Mouse (Mus musculus): ENCODE measurements around the gene Klhl15.
"Not testable (repeated sequence)": the region's sequence is repeated elsewhere in the genome, so short reads cannot be mapped to it uniquely, and the experiment has no call there.

The Klhl15 gene

DNA sequence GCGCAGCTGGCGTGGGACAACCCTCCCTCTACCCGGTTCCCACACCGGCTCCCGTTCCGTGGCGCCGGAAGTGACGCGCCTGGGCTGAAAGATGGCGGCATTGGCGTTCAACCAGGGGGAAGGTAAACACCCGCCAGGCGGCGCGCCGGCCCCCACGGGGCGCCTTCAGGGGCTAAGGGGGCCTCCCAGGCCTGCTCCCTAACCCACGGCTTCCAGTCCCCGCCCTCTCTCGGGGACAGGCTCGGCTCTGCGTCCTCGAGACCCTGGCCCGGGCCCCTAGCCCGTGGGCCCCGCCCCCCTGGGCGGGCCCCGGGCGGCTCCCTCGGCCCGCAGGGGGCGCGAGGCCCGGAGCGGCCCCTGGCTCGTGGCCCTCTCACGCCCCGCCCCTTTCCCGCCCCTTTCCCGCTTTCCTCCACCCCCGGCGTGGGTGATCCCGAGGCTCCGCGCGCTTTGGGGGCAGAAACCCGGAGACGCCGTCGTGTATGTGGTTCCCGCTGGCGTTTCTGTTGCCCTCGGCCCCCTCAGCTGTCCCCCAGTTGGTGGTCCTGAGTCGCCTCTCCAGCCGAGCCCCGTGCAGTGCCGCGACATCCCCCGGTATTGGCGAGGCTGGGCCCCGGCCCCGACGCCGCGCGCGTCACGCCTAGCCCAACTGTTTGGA, at the start of gene Klhl15:
Gene Klhl15, plus strand, starts transcription at position 68 of the 658 bp plus-strand sequence.
- DNase-seq (ENCODE audit: low spot score): peak; percentile 21

DNA sequence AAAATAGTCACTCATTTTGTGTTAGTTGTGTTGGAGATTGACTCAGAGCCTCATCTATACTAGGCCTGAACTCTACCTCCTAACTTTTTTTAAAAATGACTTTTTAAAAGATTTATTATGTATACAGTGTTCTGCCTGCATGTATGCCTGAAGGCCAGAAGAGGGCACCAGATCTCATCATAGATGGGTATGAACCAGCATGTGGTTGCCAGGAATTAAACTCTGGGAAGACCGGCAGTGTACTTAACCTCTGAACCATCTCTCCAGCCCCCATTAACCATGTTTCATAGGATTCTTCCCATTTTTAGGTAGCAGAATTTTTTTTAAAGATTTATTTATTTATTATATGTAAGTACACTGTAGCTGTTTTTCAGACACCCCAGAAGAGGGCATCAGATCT, 49.2 kb upstream of the Klhl15 start:
- no peak for DNase-seq (ENCODE audit: low spot score)

DNA sequence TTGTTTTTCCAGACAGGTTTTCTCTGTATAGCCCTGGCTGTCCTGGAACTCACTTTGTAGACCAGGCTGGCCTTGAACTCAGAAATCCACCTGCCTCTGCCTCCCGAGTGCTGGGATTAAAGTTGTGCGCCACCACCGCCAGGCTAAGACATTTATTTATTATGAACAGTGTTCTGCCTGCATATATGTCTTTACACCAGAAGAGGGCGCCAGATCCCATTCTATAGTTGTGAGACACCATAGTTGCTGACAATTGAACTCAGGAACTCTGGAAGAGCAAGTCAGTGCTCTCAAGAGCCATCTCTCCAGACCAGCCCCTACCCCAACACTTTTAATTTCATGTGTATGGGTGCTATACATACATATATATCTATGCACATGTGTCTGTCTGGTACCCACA, 40.5 kb upstream of the Klhl15 start:
- DNase-seq (ENCODE audit: low spot score): not testable (repeated sequence)

DNA sequence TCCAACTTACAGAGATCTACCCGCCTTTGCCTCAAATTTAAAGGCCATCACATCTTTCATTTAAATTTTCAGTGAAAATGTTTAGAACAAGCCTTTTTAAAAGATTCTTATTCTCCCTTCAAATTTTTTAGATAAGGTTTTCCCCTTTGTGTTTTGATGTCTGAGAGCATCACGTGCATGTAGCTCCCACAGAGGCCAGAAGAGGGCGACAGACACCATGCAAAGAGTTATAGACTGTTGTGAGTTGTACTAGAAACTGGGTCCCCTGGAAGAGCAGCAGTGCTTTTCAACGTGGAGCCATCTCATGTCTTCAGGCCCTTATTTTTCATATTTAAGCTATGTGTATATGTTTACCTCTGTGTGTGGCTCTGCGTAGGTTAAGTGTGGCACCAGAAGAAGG, 36.6 kb upstream of the Klhl15 start:
- no peak for DNase-seq (ENCODE audit: low spot score)

DNA sequence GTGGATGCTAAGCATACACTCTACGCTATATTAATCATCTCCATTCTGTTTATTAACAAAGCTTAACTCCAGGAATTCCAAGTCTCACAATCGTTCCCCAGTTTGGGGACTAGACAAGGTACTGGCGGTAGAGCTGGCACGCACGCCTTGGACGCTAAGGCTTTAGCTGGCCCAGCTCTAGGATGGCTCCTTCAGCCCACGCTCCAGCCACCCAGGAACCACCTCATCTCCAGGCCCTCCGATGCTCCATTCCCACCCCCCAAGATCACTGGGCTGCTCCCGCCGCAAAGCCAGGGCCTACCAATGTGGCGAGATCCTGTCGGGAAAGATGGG, 22.2 kb upstream of the Klhl15 start:
- DNase-seq (ENCODE audit: low spot score): no peak

DNA sequence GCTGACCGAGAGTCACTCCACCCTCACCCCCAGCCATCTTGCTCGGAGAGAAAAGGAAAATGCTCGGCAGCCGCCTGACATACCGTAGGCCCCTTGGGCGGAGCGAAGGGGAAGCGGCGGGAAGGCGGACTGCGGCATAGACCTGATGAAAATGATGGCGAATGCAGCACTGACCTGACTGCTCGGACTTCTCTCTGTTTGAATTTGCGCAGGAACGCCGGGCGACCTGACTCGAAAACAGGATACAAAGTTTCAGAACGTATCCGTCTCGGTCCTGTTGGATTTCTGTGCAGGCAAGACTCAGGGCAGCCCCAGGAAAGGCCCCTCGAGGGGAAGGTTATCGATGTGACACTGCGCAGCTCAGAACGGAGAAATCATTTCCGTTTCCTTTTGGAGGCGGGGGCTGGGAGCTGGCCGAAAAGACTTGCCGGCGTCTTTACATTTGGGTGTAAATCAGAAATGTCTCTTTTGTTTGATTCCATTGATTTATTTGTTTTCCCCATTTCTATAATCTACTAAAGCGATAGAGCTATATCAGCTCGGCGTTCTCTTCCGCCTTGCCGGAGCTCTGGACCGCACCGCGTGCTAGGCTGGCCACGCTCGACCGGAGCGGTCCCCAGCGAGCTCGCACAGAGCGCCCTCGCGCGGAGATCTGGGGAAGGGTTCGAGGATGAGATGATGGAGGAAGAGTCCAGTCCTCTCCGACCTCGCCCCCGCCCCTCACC, 21.6 kb upstream of the Klhl15 start, which contains the start of gene Eif2s3x:
Gene Eif2s3x, minus strand, starts transcription at position 266 of the 725 bp plus-strand sequence.
- peak; percentile 33 for DNase-seq (ENCODE audit: low spot score)

DNA sequence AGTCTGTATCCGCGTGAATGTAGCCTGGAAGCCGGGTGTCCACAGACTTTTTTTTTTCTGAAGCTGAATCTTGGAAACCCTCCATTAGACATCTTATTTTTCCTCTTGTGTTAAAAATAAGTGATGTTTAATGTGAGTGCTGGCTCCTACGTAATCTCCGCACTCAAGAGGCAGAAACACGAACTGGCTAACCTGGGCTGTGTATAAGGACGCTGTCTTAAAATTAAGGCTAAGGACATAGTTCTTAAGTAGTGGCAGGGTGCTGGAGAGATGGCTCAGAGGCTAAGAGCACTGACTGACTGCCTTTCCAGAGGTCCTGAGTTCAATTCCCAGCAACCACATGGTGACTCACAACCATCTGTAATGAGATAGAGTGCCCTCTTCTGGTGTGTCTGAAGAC, 21.0 kb upstream of the Klhl15 start:
- no peak for DNase-seq (ENCODE audit: low spot score)

DNA sequence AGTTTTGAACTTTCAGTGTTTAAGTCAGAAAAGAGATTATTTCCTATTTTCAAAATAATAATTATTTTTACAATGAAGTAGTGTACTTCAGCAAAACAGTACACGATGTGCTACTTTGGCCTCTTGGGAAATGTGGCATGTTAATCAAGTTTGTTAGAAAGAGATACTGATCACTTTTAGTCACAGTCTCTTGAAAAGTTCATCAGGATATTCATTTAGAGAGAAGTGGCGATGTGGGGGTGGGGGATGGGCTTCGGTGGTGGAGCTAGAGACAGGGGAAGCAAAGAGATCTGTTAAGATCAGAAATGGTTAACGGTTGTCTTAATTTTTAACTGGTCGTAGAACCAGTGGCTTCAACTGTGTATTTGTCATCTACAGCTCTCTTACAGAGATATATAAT, 967 bp upstream of the Klhl15 start:
- DNase-seq (ENCODE audit: low spot score): no peak

DNA sequence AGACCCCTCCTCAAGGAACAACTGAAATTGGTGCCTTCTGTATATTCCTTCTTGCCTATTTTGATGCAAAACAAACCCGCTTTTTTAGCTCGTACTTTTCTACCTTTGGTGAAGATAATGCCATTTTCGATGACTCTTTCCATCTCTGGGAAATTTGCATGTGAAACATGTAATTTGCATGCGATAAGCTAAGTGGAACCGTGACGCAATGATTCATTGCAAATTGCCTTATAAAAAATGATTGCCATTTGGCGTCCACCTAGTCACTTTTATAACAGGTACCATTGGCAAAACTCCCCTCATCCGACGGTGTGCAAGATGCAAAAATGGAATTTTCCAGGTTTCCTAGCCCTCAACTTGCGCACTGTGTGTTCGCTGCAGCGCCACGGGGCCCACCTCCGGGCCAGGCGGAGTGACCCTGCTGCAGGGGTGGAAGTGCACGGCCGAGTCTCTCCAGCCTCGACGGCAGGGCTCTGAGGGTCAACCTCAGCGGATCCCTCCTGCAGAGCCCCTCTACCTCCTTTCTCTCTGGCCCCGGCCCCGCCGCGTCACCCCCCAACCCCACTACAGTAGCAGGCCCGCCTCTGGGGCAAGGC, 365 bp upstream of the Klhl15 start:
- no peak for DNase-seq (ENCODE audit: low spot score)

DNA sequence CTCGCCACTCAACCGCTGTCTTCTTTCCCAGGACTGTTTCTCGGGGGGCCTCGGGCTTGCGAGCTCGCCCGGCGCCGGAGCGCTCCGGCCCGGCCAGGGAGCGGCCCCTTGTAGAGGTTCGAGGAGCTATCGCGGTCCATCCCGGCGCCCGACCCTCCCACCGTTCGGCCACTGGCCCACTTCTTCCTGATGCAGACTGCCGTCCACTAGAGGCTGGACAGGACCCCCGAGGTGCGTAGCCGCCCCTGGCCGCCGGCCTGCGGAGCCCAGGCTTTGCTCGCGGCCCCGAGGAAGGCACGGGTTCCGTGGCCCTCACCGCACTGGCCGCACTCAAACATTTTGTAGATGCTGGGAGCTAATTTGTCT, 774 bp downstream of the Klhl15 start:
- no peak for DNase-seq (ENCODE audit: low spot score)

DNA sequence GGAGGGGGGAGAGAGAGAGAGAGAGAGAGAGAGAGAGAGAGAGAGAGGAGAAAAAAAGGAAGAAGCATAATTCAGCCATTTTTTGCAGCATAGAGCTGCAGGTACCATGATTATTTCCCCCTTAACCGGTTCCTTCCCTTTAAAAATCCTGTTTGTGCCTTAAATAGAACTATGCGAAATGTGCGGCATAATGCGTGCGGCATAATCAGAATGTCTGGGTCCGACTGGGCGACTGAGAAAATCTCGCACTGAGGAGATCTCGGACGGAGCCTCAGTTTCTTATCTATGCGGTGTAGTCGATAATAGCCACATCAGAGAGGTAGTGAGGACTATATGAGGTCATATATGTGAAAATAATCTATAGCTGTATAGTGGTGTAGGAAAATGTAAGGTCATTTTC, 1.2 kb downstream of the Klhl15 start:
- DNase-seq (ENCODE audit: low spot score): no peak

DNA sequence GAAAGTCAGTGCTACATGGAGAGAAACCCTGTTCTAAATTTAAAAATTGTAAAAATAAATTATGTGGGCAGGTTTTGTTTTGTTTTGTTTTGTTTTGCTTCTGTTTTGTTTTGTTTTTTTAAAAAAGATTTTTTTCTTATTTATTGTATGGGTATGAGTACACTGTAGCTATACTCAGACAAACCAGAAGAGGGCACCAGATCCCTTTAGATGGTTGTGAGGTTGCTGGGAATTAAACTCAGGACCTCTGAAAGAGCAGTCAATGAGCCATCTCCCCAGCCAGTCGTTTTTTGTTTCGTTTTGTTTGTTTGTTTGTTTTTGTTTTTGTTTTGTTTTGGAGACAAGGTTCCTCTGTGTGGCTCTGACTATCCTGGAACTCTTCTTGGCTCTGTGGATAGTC, 54.5 kb downstream of the Klhl15 start:
- no peak for DNase-seq (ENCODE audit: low spot score)

DNA sequence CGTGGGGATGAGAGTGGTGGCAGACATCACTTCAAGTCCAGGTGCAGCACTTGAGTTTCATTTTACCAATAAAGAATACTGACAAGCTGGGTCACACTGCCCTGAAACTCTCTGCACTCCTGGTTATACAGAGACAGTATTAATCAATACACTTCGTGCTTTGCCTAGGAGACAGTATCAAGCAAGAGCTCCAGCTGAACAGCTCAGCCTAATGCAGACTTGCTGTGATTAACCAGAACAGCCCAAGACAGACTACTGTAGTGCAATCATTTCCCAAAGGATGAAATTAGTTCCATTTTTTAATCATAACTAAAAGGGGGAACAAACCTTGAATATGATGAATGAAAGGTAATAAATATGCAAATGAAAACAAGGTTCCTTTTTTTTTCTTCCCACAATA, 68.5 kb downstream of the Klhl15 start:
- DNase-seq (ENCODE audit: low spot score): no peak

DNA sequence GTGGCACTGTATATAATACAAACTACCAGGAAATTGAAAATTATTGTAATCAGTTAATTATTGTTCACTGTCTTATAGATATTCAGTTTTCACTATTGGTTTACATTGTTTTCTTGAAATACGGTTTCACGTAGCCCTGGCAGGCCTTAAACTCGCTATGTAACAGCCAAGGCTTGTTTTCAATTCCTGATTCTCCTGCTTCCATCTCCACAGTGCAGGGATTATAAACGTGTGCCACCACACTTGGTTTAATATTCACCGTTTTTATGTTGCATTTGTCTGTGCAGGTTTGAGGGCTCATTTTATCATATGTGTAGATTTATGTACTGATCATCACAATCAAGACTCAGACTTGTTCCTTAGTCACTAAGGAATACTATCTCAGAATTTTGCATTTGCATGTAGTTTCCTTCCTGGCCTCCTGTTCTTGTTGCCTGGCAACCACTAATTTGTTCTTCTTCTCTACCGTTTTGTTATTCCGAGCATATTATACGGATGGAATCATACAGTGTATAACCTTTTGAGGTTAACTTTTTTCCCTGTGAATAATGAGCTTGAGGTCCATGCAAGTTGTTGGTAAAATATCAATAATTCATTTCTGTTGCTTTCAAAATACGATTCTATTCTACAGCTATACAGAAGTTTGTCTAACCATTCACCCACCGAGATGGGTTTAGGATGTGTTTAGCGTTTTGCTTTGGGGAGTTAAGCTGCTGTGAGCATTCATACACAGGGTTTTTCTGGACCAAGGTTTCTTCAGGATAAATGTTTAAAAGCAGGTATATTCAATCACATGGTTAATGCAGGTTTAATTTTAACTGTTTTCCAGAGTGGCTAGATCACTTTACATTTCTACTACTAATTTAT, 86.9 kb downstream of the Klhl15 start:
- no peak for DNase-seq (ENCODE audit: low spot score)

Measured in urinary bladder, postnatal 10 days (tissue).